Mouse (Mus musculus) lung, postnatal 14 days (tissue): ENCODE measurements around the gene Kcnb1.

Experiments
- DNase-seq: peaks from one replicate; pipeline ENCODE4 v3.0.0; 2021

The Kcnb1 gene

DNA sequence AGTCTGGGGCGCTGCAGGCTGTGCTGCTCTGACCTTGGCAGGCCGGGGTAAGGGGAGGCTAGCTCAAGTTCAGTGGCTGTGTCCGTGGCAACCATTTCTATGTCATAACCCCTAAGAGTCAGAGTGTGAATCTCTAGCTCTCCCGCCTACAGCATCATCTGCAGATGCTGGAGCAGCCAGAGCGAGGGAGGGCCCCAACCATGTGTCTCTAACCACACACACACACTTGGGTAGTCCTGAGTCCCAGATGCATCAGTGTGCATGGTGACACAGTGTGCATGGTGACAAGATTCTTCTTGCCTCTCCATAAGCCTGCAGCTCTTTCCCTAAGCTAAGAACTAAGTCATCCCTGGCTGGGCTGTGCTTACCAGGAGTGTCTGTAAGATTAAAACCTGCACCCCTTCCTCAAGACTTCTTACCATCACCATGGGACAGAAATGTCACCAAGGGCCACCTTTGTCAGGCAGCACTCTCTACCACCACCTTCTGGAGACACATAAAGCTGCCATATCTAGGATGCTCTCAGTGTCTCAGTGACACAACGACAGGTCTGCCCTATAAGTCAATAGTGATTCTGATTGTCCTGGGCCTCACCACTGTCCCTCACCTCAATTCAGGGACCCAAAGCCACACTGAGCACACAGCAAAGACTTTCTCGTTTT lies 13.7 kb upstream of the Kcnb1 start:
- no peak for DNase-seq

DNA sequence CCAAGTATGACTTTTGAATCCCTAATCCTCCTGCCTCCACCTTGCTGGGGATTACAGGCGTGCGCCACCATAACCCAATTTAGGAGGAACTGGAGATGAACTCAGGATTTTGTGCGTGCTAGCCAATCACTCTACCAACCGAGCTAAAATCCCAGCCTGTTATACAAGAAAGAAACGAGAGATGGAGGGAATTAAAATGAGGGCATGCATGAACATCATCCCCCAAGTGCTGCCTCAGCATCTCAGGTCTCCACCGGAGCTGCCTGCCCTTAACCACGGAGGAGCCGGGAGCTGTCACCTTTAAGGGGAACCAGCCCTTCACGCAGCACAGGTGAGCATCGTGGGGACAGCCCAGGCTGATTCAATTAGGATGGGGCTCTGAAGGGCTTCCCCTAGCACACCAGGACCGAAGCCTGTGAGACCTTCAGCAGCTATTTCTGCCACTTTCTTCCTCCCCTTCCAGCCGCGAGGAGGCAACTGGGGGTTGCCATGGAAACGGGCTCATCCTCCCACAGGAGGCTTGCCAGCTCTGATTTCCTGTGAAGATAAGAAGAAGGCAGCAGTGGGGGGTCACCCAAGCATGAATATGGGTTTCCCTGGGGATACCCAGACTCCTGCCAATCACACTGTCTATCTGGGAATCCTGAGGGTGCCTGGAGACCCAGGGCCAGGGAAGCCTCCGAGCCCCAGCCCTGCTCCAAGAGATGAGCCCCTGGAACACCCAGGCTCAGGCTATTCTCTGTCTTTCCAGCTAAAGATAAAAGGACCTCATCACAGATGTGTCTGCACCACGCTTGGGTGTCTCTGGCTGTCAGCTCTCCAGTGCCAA lies 11.7 kb upstream of the Kcnb1 start:
- no peak for DNase-seq

- DNase-seq, result no peak
Measured at GRCm38 (mm10) chr2:167198660-167199427, 8.9 kb upstream of the Kcnb1 start.

DNA sequence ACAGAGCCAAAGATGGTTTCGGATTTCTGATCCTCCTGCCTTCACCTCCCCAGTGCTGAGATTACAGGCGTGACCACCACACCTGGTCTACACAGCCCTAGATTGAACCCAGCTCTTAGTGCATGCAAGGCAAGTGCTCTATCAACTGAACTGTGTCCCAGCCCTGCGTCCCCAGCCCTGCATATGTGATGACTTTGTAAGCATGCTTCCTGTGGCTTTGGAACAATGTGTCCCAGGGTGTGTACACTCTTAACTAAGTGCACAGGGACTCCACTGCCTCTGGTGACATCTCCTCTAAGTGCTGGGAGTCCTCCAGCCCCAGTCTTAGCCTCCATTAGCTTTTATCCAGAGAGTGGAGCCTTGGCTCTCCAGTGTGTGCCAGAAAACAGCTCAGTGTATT lies 3.4 kb upstream of the Kcnb1 start:
- no peak for DNase-seq

DNA sequence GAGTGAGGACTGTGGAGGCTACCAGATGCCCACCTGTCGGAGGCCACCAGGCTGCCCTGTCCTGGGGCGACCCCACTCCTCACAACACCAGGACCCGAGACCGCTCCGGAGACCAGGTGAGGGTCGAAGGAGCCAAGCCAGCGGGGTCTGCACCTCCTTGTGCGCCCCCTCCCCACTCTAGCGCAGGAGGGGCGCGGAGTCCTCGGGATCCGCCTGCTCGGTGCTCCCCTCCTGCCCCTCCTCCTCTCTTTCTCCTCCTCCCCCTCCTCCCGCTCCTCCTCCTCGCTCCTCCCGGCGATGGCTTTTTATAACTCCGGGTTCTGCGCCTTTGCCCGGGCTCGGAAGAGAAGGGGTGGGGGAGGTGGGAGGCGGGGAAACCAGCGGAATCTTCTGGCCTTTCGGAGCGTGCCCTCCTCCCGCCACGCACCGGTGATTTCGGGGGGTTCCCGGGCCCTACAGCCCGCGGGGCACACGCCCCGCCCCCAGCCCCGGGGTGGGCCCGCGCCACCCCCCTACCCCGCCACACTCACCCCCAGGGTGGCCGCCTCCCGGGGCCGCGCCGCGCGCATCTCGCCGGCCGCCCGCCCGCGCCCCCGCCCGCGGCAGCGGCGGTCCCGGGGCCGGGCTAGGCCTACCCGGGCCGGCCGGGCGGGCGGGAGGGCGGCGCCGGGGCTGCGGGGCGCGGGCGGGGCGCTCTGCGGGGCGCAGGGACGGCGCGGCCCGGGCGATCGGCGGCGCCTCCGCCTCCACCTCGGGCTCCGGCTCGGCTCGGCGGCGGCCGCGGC lies 472 bp downstream of the Kcnb1 start:
- peak; percentile 21 for DNase-seq

DNA sequence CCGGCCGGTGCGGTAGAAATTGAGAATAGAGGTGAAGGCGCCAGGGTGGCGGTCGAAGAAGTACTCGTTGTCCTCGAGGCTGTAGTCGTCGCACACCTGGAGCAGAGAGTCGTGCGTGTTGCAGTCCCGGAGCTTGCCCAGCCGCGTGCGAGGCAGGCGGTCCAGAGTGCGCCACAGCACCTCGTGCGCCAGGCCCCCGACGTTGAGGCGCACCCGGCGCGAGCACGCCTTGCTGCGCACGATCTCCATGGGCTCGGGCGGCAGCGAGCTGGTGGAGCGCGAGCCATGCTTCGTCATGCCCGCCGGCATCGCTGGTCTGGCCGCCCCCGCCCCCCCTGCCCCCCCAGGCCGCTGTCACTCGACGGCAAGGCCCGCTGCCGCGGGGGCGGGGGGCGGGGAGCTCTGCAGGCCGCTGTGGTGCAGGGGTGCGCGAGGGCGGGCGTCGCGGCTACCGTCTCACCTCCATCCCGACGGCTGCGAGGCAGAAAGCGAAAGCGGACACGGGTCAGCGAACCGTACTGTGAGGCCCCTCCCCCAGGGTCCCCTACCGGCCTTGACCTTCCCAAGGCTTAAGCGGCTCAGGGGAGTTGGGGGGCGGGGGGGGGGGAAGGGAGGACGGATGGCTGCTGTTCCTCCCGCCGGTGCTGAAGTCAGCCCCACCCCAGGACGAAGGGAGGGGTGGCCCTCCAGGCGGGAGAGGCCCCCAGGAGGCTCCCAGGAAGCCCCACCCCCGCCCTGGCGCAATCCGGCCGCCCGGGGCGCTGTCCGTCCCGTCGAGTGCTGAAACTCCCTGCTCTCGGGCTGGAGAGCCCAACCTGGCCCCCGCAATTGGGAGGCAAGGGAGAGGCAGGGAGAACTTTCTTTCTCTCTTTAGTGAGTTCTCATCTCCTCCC lies 1.4 kb downstream of the Kcnb1 start:
- DNase-seq, result peak; percentile 90

GRCm38 (mm10) chr2:167187119-167187518 lies 2.8 kb downstream of the Kcnb1 start:
- no peak for DNase-seq

GRCm38 (mm10) chr2:167186544-167186943 lies 3.4 kb downstream of the Kcnb1 start:
- no peak for DNase-seq

DNA sequence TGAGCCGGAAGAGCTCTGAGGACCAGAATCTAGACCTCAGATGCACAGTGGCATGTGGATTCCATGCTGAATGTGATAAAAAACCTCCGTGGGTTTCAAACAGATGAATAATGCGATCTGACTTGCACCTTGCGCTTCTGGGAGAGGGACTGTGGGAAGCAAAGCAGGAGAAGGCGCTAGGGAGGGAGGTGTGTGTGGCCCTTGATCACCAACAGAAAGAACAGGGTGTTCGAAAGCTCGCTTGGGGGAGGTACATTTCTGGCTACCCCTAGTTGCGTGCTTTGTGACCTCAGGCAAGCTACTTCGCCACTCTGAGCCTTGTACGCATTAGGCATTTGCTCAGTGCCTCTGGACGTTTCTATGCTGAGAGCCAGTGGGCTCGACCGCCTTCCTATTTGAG lies 4.0 kb downstream of the Kcnb1 start:
- DNase-seq, result no peak

GRCm38 (mm10) chr2:167185432-167185831 lies 4.5 kb downstream of the Kcnb1 start:
- DNase-seq, result no peak

DNA sequence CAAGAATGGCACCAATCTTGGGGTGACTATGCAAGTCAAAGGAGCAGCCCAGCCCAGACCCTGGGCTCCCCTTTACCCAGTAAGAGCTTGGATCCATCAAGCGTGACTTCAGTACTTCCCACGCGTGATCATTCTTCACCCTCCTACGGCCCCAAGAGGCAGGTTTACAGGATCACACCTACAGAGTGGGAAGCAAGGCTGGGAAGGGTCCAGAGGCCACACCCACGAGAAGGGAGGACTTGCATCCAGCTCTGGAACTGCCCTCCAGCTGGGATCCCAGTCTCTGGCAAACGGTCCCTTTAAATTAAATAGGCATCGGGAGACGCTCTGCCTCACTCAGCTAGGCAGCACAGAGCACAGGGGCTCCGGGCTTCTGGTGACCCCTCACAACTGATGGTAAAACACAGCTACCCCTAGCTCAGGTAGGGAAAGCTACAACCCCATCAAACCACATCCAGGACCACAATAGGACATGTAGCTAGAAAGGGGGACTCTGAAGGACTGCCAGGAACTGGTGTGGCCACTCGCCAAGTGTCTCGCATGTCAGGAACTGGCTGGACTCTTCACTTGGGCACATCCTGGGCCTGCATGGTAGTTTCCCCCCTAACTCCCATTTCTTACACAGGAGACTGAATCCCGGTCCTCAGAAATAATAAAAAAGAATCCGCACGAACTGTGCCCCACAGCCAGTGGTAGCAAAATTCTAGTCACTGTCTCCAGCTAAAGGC lies 8.1 kb downstream of the Kcnb1 start:
- no peak for DNase-seq

DNA sequence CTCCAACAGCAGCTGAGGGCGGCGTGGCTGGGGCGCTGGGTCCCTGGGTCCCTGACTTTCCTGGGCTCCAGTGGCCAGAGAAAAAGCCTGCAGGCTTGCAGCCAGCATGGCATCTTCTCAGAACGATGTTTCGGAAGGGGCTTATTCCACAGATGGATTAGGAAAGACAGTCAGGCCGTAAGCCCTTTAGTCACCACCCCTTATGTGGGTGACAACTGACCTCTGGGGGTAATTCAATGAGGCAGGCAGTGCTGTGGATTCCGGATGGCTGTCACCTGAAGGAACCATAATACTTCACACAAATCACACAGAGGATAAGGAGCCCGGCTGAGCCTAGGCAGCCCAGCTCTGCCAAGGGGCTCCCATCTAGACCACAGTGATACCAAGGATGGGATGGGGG lies 8.9 kb downstream of the Kcnb1 start:
- DNase-seq, result no peak

DNA sequence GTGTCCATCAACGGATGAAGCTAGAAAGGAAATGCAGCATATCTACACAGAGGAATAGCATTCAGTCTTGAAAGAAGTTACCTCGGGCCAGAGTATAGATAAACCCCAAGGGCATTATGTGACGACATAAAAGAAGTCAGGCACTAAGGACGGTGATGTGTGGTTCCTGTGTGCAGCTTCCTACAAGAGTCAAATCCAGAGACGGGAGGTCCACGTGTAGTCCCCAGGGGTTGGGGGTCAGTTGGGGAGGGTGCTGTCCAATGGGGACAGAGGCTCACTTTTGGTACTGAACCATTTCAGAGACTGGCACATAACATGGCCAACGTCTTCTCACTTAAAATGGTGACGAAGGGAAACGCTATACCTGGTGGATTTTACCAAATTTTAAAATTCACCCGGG lies 10.7 kb downstream of the Kcnb1 start:
- DNase-seq, result no peak

DNA sequence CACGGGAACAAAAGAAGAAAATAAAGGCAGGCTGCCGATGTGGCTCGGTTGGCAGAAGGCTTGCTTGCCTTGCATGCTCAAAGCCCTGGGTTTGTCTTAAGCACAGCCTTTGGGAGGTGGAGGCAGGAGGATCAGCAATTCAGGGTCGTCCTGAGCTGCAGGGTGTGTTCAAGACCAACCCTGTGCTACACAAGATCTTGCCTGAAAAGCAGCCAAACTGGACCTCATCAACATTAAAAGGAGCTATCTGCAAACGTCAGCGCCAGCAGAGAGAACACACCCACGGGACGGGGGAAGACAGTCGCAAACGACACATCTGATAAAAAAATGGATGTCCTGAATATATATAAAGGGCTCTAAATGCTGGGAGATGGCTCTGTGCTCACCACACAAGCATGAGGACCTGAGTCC lies 12.7 kb downstream of the Kcnb1 start:
- DNase-seq, result no peak

- no peak for DNase-seq
Measured at GRCm38 (mm10) chr2:167175284-167175683, 14.7 kb downstream of the Kcnb1 start.

- DNase-seq, result peak; percentile 32
Measured at GRCm38 (mm10) chr2:167173051-167173875, 16.7 kb downstream of the Kcnb1 start.

DNA sequence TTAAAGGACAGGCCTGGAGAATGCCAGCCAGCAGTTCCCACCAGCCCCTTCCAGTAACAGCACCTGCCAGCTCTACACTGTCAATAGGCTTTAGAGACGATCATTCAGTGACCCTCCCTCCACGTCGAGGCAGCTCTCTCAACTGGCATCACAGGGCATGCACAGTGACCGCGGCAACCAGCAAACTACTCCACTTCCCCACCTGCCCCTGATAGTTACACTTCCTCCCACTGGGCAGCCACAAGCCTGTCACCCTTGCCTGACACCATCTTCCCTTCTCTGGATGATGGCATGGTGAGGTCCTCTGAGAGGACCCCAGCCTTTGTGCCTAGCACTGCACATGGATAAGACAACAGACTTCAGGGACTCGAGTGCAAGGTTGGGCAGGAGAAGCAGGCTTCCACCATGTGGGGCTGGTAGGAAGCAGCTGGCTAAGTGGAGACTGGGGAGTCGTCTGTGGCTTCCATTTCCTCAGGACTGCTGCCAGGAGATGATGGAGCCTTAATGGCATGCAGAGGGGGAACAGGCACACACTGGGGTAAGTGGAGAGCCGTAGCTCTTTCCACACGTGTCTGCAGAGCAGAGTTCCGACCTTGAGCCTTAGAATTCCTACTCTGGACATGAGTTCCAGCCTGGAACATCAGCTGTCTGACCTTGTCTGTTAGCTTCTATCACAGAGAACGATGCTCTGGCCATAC lies 22.3 kb downstream of the Kcnb1 start:
- peak; percentile 35 for DNase-seq

DNA sequence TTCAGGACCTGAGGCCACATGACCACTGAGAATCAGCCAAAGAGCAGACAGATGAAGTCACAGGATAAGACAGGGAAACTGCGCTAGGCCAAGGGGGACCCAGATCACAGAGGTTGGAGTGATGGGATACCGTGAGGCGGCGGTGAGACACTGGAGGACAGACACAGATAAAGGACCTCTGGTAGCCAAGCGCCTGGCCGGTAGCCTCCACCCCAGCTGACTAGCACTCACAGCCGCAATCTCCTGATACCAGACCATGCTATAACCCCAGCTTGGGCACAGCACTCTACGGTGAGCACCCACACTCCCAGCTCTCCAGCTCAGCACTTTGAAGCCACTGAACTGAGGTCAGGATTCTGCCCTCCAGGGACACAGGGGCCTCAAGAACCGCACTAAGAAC lies 26.4 kb downstream of the Kcnb1 start:
- no peak for DNase-seq

- DNase-seq, result no peak
Measured at GRCm38 (mm10) chr2:167163134-167163533, 26.8 kb downstream of the Kcnb1 start.
